Mouse (Mus musculus): ENCODE measurements at regions not wholly inside any gene's neighbourhood (a gene's known extent, or its start where the extent isn't known, plus 50 kb on each side); places are given as distances from the start of the nearest gene placed in this dataset.

DNA sequence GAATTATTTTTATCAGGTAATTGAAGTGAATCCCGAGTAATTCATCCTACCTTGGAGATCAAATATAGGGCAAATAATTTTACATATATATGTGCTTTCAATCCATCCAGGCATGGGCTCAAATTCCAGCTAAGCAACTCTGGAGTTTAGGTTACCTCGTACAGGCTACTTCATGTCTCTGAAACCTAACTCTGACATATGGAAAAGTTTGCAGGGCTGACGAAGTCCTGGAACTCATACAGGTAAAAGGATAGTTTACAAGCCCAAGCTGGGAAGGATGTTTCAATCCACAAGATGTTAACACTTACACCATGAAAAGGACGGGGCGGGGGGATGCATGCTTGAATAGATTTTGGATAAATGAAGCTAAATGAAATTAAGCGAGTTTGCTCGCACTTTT, 235.9 kb upstream of the Tbx3 start:
- TF ChIP-seq POLR2A (IDR thresholded peaks at IDR 0.05; ENCODE audit: insufficient read depth, low read depth, low read length) (no peak), CTCF (IDR thresholded peaks at IDR 0.05) (no peak)

Measured in heart, adult 2 months (tissue).